Mouse (Mus musculus): Measurements from ENCODE around the gene Gas7. TPM values are rescaled to one million over a fixed set of nuclear protein-coding genes. Genes with fewer than 3 reads are reported as not detected.

Gene Gas7
- polyA plus RNA-seq, 1 experiment from 2014 or later = 2.3 TPM

DNA sequence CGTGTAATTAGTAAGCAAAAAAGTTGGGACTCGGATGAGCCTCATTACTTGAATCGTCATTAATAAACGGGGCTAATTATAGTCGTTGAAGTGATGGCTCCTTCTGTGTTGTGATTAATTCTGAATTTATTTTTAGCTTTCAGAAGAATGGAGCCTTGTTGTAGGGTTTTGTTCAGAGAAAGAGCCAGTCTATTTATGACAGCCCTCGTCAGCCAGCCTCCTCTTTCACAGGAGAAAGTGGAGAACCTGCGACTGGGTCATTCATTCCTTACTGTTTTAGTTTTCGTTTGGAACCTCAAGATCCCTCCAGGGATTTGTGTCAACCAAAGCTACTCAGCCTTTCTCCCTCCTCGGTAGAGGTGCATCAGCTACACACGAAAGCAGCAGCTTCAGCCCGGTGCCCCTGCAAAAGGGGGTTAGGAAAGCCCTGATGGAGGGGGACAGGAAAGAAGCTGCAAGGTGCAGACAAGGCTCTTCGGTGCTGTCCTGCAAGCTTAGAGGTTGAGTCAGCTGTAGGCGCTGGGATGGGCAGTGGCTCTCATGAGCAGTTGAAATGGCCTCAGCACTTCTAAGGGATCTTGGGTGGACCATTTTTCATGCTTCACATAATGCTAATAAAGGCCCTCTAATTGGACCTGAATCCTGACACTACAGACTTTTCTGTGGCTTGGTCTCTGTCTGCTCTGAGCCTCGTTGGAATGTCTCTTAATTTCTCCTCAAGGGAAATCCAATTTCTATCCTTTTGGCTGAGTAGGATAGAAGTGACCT lies 10.0 kb upstream of the Gas7 start:
- no peak overlapping the region for H3K4me2 ChIP-seq
- WGBS = 72% methylated on average over 14 of the region's 14 CpGs
- H3K27me3 ChIP-seq (replicated peaks; ENCODE audit: control insufficient read depth, insufficient read depth, low read length) = no peaks in the 10 kb centered on the region
- no peaks in the 10 kb centered on the region for H3K9me3 ChIP-seq (ENCODE audit: control insufficient read depth, low read length)
- no peak for DNase-seq (ENCODE audit: low spot score)
- H3K4me1 ChIP-seq (replicated peaks; ENCODE audit: control insufficient read depth, insufficient read depth, low read length) = no peaks in the 10 kb centered on the region
- no peak overlapping the region for H3K27ac ChIP-seq (ENCODE audit: low read depth, low read length)
- H3K4me3 ChIP-seq (ENCODE audit: low read depth, low read length) = no peak overlapping the region
- H3K9ac ChIP-seq (ENCODE audit: low read depth, low read length) = no peak overlapping the region
- H3K36me3 ChIP-seq (ENCODE audit: control insufficient read depth, insufficient read depth, low read length) = no peaks in the 10 kb centered on the region
- no peak for ATAC-seq (replicated peaks; ENCODE audit: low FRiP score)

DNA sequence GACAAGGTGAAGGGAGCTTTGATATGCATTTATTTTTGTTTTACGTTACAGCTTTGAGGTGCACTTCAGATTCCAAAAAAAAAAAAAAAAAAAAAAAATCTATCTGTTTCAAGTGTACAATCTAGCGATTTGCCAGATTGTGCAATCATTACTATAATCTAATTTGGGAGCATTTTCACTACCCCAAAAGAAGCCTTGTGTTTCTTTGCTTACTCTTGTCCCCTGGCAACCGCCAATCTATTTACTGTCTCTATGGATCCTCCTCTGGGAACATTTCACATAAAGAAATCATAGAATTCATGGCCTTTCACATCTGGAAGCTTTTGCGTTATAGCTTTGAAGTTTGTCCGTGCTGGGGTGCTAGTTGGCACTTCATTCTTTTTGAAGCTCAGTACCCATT lies 3.7 kb upstream of the Gas7 start:
- WGBS = 89% methylated on average over 5 of the region's 5 CpGs
- H3K27ac ChIP-seq (ENCODE audit: low read depth, low read length) = no peak overlapping the region
- ATAC-seq (replicated peaks; ENCODE audit: low FRiP score) (no peak), DNase-seq (ENCODE audit: low spot score) (no peak)
- peaks cover 25% of the 10 kb centered on the region for H3K27me3 ChIP-seq (replicated peaks; ENCODE audit: control insufficient read depth, insufficient read depth, low read length)
- H3K9me3 ChIP-seq (ENCODE audit: control insufficient read depth, low read length) = no peaks in the 10 kb centered on the region
- H3K4me1 ChIP-seq (replicated peaks; ENCODE audit: control insufficient read depth, insufficient read depth, low read length) = peaks cover 9% of the 10 kb centered on the region; the same call in 1 of the 2 replicates
- no peak overlapping the region for H3K9ac ChIP-seq (ENCODE audit: low read depth, low read length)
- no peak overlapping the region for H3K4me2 ChIP-seq
- no peak overlapping the region for H3K4me3 ChIP-seq (ENCODE audit: low read depth, low read length)
- no peaks in the 10 kb centered on the region for H3K36me3 ChIP-seq (ENCODE audit: control insufficient read depth, insufficient read depth, low read length)

DNA sequence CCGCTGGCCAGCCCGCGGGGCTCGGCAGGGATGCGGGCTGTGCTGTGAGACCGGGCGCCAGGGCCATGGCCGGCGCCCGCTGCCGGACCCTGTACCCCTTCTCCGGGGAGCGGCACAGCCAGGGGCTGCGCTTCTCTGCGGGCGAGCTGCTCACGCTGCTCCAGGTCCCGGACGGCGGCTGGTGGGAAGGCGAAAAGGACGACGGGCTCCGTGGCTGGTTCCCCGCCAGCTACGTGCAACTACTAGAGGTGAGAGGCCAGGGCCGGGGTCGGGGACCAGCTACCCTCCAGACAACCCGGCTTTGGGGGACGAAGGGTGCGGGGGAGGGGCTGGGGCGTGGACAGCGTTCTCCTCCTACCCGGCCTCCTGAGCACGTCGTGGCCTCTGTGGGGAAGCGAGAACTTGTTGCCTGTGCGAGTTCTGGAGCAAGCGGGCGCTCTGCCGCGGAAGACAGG lies 317 bp downstream of the Gas7 start:
- Histone ChIP-seq H3K4me2 (peak overlapping the region; percentile 95), H3K4me1 (replicated peaks; ENCODE audit: control insufficient read depth, insufficient read depth, low read length) (peaks cover 9% of the 10 kb centered on the region; the same call in 1 of the 2 replicates), H3K27me3 (replicated peaks; ENCODE audit: control insufficient read depth, insufficient read depth, low read length) (peaks cover 36% of the 10 kb centered on the region), H3K27ac (ENCODE audit: low read depth, low read length) (no peak overlapping the region), H3K9ac (ENCODE audit: low read depth, low read length) (peak overlapping the region; percentile 38; the same call in 1 of the 2 replicates), H3K36me3 (ENCODE audit: control insufficient read depth, insufficient read depth, low read length) (no peaks in the 10 kb centered on the region), H3K4me3 (ENCODE audit: low read depth, low read length) (peak overlapping the region; percentile 66), H3K9me3 (ENCODE audit: control insufficient read depth, low read length) (no peaks in the 10 kb centered on the region)
- ATAC-seq (replicated peaks; ENCODE audit: low FRiP score) (no peak), DNase-seq (ENCODE audit: low spot score) (peak; percentile 59)
- 2% methylated on average over 42 of the region's 42 CpGs for WGBS

- Histone ChIP-seq H3K27ac (ENCODE audit: low read depth, low read length) (no peak overlapping the region), H3K9ac (ENCODE audit: low read depth, low read length) (no peak overlapping the region)
- 31% methylated on average over 7 of the region's 7 CpGs for WGBS
These were observed 792 bp downstream of the Gas7 start for GRCm38 (mm10) chr11:67456029-67456428.

GRCm38 (mm10) chr11:67458171-67458570 lies 2.9 kb downstream of the Gas7 start:
- whole genome bisulfite sequencing = 15% methylated on average over 2 of the region's 2 CpGs
- no peaks in the 10 kb centered on the region for H3K36me3 ChIP-seq (ENCODE audit: control insufficient read depth, insufficient read depth, low read length)
- peaks cover 9% of the 10 kb centered on the region; the same call in 1 of the 2 replicates for H3K4me1 ChIP-seq (replicated peaks; ENCODE audit: control insufficient read depth, insufficient read depth, low read length)
- DNase-seq (ENCODE audit: low spot score) = no peak
- no peak overlapping the region for H3K4me2 ChIP-seq
- ATAC-seq (replicated peaks; ENCODE audit: low FRiP score) = no peak
- no peaks in the 10 kb centered on the region for H3K9me3 ChIP-seq (ENCODE audit: control insufficient read depth, low read length)
- no peak overlapping the region for H3K9ac ChIP-seq (ENCODE audit: low read depth, low read length)
- peaks cover 36% of the 10 kb centered on the region for H3K27me3 ChIP-seq (replicated peaks; ENCODE audit: control insufficient read depth, insufficient read depth, low read length)
- H3K4me3 ChIP-seq (ENCODE audit: low read depth, low read length) = no peak overlapping the region
- no peak overlapping the region for H3K27ac ChIP-seq (ENCODE audit: low read depth, low read length)

More at GRCm38 (mm10) chr11:67456029-67456428, 792 bp downstream of the Gas7 start:
- DNase-seq (ENCODE audit: low spot score) (no peak), ATAC-seq (replicated peaks; ENCODE audit: low FRiP score) (no peak)
- Histone ChIP-seq H3K36me3 (ENCODE audit: control insufficient read depth, insufficient read depth, low read length) (no peaks in the 10 kb centered on the region), H3K27me3 (replicated peaks; ENCODE audit: control insufficient read depth, insufficient read depth, low read length) (peaks cover 36% of the 10 kb centered on the region), H3K4me1 (replicated peaks; ENCODE audit: control insufficient read depth, insufficient read depth, low read length) (peaks cover 9% of the 10 kb centered on the region; the same call in 1 of the 2 replicates), H3K9me3 (ENCODE audit: control insufficient read depth, low read length) (no peaks in the 10 kb centered on the region), H3K4me2 (peak overlapping the region; percentile 95), H3K4me3 (ENCODE audit: low read depth, low read length) (peak overlapping the region; percentile 66)

DNA sequence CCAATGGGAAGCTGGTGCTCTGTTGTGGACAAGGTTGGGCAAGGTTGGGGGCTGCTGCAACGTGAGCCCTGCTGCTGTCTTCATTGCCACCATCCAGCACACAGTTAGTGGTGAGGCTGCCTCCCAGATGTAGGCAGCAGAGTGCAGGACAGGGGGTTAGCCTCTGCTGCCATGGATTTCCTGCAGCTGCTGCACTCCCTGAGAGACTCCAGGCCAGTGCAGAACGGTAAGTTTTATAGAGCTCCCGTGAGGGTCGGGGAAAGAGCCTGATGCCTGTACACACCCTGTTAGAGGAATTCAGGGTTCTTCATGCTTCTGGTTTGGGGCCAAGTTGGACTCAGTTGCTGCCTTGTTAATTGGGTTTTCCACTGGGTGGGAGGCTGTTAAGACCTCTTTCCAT lies 11.9 kb downstream of the Gas7 start:
- H3K4me1 ChIP-seq (replicated peaks; ENCODE audit: control insufficient read depth, insufficient read depth, low read length) = no peaks in the 10 kb centered on the region
- no peaks in the 10 kb centered on the region for H3K36me3 ChIP-seq (ENCODE audit: control insufficient read depth, insufficient read depth, low read length)
- no peaks in the 10 kb centered on the region for H3K27me3 ChIP-seq (replicated peaks; ENCODE audit: control insufficient read depth, insufficient read depth, low read length)
- H3K4me3 ChIP-seq (ENCODE audit: low read depth, low read length) = no peak overlapping the region
- H3K27ac ChIP-seq (ENCODE audit: low read depth, low read length) = no peak overlapping the region
- no peak overlapping the region for H3K4me2 ChIP-seq
- DNase-seq (ENCODE audit: low spot score) (no peak), ATAC-seq (replicated peaks; ENCODE audit: low FRiP score) (no peak)
- H3K9ac ChIP-seq (ENCODE audit: low read depth, low read length) = no peak overlapping the region
- no peaks in the 10 kb centered on the region for H3K9me3 ChIP-seq (ENCODE audit: control insufficient read depth, low read length)
- WGBS = 54% methylated on average over 4 of the region's 4 CpGs

GRCm38 (mm10) chr11:67468846-67469245 lies 13.6 kb downstream of the Gas7 start:
- no peaks in the 10 kb centered on the region for H3K9me3 ChIP-seq (ENCODE audit: control insufficient read depth, low read length)
- DNase-seq (ENCODE audit: low spot score) = no peak
- WGBS = 79% methylated on average over 7 of the region's 7 CpGs

DNA sequence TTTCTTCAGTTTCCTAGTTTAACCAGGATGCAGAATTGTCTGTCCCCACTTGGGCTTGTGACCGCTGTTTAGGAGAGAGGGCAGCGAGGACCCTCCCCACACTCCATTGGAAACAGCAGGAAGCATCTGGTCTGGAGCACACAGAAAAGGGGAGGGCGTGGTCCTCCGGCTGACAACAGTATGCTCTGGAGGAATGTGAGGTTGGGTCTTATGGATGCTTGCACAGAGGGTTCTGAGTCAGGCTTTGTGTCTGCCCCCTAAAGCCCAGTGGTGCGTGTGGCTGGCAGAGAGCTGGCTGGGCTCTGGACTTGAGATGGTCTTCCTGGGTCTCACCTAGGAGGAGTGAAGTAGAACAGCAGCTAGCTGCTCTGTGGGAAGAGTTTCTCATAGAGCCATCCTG lies 19.4 kb downstream of the Gas7 start:
- Histone ChIP-seq H3K27ac (ENCODE audit: low read depth, low read length) (no peak overlapping the region), H3K9me3 (ENCODE audit: control insufficient read depth, low read length) (no peaks in the 10 kb centered on the region), H3K9ac (ENCODE audit: low read depth, low read length) (no peak overlapping the region), H3K4me2 (no peak overlapping the region), H3K27me3 (replicated peaks; ENCODE audit: control insufficient read depth, insufficient read depth, low read length) (no peaks in the 10 kb centered on the region), H3K4me1 (replicated peaks; ENCODE audit: control insufficient read depth, insufficient read depth, low read length) (peaks cover 1% of the 10 kb centered on the region; the same call in 1 of the 2 replicates), H3K4me3 (ENCODE audit: low read depth, low read length) (no peak overlapping the region), H3K36me3 (ENCODE audit: control insufficient read depth, insufficient read depth, low read length) (no peaks in the 10 kb centered on the region)
- WGBS = 67% methylated on average over 5 of the region's 5 CpGs
- DNase-seq (ENCODE audit: low spot score) (no peak), ATAC-seq (replicated peaks; ENCODE audit: low FRiP score) (no peak)

More at GRCm38 (mm10) chr11:67468846-67469245, 13.6 kb downstream of the Gas7 start:
- no peaks in the 10 kb centered on the region for H3K36me3 ChIP-seq (ENCODE audit: control insufficient read depth, insufficient read depth, low read length)
- H3K27ac ChIP-seq (ENCODE audit: low read depth, low read length) = no peak overlapping the region
- ATAC-seq (replicated peaks; ENCODE audit: low FRiP score) = no peak
- no peak overlapping the region for H3K4me3 ChIP-seq (ENCODE audit: low read depth, low read length)
- H3K27me3 ChIP-seq (replicated peaks; ENCODE audit: control insufficient read depth, insufficient read depth, low read length) = no peaks in the 10 kb centered on the region
- no peak overlapping the region for H3K9ac ChIP-seq (ENCODE audit: low read depth, low read length)
- H3K4me2 ChIP-seq = no peak overlapping the region
- H3K4me1 ChIP-seq (replicated peaks; ENCODE audit: control insufficient read depth, insufficient read depth, low read length) = no peaks in the 10 kb centered on the region

DNA sequence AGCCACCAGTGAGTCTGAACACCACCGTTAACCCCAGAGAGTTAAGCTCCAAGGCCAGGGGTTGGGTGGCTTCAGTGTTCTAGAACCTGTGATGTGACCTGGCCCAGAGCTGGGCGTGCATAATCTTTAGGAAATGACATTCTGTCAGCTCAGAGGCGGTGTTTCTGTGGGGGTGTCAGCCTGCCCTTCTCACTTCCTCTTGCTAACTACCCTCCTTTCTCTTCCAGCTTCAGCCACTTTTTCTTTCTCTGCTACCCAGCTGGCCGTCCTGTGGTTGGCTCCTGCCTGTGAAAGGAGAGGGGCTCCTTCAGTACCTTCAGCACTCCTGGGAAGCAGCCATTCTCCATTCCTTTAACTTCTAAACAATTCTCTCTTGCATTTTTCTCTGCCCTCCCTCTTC lies 24.3 kb downstream of the Gas7 start:
- 32% methylated on average over 4 of the region's 4 CpGs for WGBS
- H3K27me3 ChIP-seq (replicated peaks; ENCODE audit: control insufficient read depth, insufficient read depth, low read length) = no peaks in the 10 kb centered on the region
- no peaks in the 10 kb centered on the region for H3K9me3 ChIP-seq (ENCODE audit: control insufficient read depth, low read length)
- no peak overlapping the region for H3K4me2 ChIP-seq
- H3K9ac ChIP-seq (ENCODE audit: low read depth, low read length) = no peak overlapping the region
- H3K4me3 ChIP-seq (ENCODE audit: low read depth, low read length) = no peak overlapping the region
- ATAC-seq (replicated peaks; ENCODE audit: low FRiP score) (no peak), DNase-seq (ENCODE audit: low spot score) (no peak)
- H3K4me1 ChIP-seq (replicated peaks; ENCODE audit: control insufficient read depth, insufficient read depth, low read length) = peaks cover 4% of the 10 kb centered on the region; the same call in 1 of the 2 replicates
- no peaks in the 10 kb centered on the region for H3K36me3 ChIP-seq (ENCODE audit: control insufficient read depth, insufficient read depth, low read length)
- H3K27ac ChIP-seq (ENCODE audit: low read depth, low read length) = no peak overlapping the region
